ENCODE assay signal across 6 mouse cellular contexts in genomic region chr5:110721463-110721862, GRCm38 (mm10). TPM values are rescaled to one million over a fixed set of nuclear protein-coding genes. Genes with fewer than 3 reads are reported as not detected.
DNase-seq lines count a peak whose midpoint lies in the region; ATAC-seq and TF ChIP-seq lines count a peak whose summit lies in the region.
"Not testable (repeated sequence)": the region's sequence is repeated elsewhere in the genome, so short reads cannot be mapped to it uniquely, and the experiment has no call there.

No protein-coding gene starts in this region.

- not testable (repeated sequence) for H3K4me2 ChIP-seq in liver, embryonic 12.5 days; liver, embryonic 15.5 days; lung, postnatal 0 days (replicated peaks; ENCODE audit: low read depth, low read length)

- H3K4me1 ChIP-seq in liver, embryonic 12.5 days; liver, embryonic 15.5 days (replicated peaks); lung, postnatal 0 days (ENCODE audit: insufficient read depth, low read depth, low read length): not testable (repeated sequence)

- not testable (repeated sequence) for H3K4me3 ChIP-seq in liver, embryonic 12.5 days; liver, embryonic 15.5 days (replicated peaks); lung, postnatal 0 days (ENCODE audit: low read depth, low read length)

- not testable (repeated sequence) for H3K27ac ChIP-seq in liver, embryonic 12.5 days; liver, embryonic 15.5 days (replicated peaks); lung, postnatal 0 days (ENCODE audit: low read length)

- WGBS in liver, embryonic 12.5 days (ENCODE audit: insufficient replicate concordance): 61% methylated on average over 1 of the region's 1 CpGs
- 42% methylated on average over 1 of the region's 1 CpGs for WGBS in liver, embryonic 15.5 days (ENCODE audit: insufficient replicate concordance)
- WGBS in lung, postnatal 0 days: 91% methylated on average over 1 of the region's 1 CpGs

- not testable (repeated sequence) for H3K9ac ChIP-seq in liver, embryonic 12.5 days; liver, embryonic 15.5 days; lung, postnatal 0 days (replicated peaks; ENCODE audit: low read depth)

- TF ChIP-seq CTCF in lung, postnatal 0 days (IDR thresholded peaks at IDR 0.05): peak; percentile 18

- not testable (repeated sequence) for H3K27me3 ChIP-seq in liver, embryonic 12.5 days (replicated peaks); liver, embryonic 15.5 days; lung, postnatal 0 days (replicated peaks; ENCODE audit: insufficient read depth, low read length)

- DNase-seq in 416B (ENCODE audit: low read depth) (peak; percentile 54), MEL-GATA-1-ER (ENCODE audit: extremely low read depth, low read depth) (peak; percentile 14)
- DNase-seq in lung, postnatal 0 days (ENCODE audit: low spot score): not testable (repeated sequence)

- peaks cover 92% of the 10 kb centered on the region for H3K36me3 ChIP-seq in liver, embryonic 12.5 days
- peaks cover 81% of the 10 kb centered on the region for H3K36me3 ChIP-seq in liver, embryonic 15.5 days (replicated peaks)
- peaks cover 51% of the 10 kb centered on the region for H3K36me3 ChIP-seq in lung, postnatal 0 days (ENCODE audit: insufficient read depth, low read length)

- peak; percentile 69; the same call in 1 of the 2 replicates for ATAC-seq in common myeloid progenitor, adult 5-6 weeks (replicated peaks; ENCODE audit: low read depth, poor library complexity, severe bottlenecking)
- ATAC-seq in liver, embryonic 12.5 days: peak; percentile 84
- peak; percentile 77 for ATAC-seq in liver, embryonic 15.5 days (ENCODE audit: insufficient read depth)
- not testable (repeated sequence) for ATAC-seq in lung, postnatal 0 days

- not testable (repeated sequence) for H3K9me3 ChIP-seq in liver, embryonic 12.5 days (replicated peaks); liver, embryonic 15.5 days (replicated peaks); lung, postnatal 0 days (ENCODE audit: low read length)

- not testable (repeated sequence) for TF ChIP-seq EP300 in lung, postnatal 0 days (IDR thresholded peaks at IDR 0.05)

RNA-seq across cellular contexts. Expression of gene Ep400, which starts 49.1 kb away (rescaled TPM):
- 63.6 and 66.7 TPM in 2 replicates for total RNA-seq in common myeloid progenitor, adult 5-6 weeks (2017)
- 23.9 and 28.5 TPM in 2 replicates for polyA plus RNA-seq in liver, embryonic 12.5 days (2016; fragmentation: Nextera tagmentation; extraction: Ambion mirVana)
- polyA plus RNA-seq in liver, embryonic 15.5 days (2015; fragmentation: Nextera tagmentation; extraction: Ambion mirVana): 20.0 and 21.3 TPM in 2 replicates
- polyA plus RNA-seq in lung, postnatal 0 days (2015; fragmentation: Nextera tagmentation; extraction: Ambion mirVana): 16.7 and 17.5 TPM in 2 replicates

RNA-seq across cellular contexts. Expression of gene Pus1, which starts 59.0 kb away (rescaled TPM):
- 63.6 and 65.7 TPM in 2 replicates for total RNA-seq in common myeloid progenitor, adult 5-6 weeks (2017)
- 48.7 and 50.7 TPM in 2 replicates for polyA plus RNA-seq in liver, embryonic 12.5 days (2016; fragmentation: Nextera tagmentation; extraction: Ambion mirVana)
- 28.9 and 33.2 TPM in 2 replicates for polyA plus RNA-seq in liver, embryonic 15.5 days (2015; fragmentation: Nextera tagmentation; extraction: Ambion mirVana)
- 12.5 and 14.2 TPM in 2 replicates for polyA plus RNA-seq in lung, postnatal 0 days (2015; fragmentation: Nextera tagmentation; extraction: Ambion mirVana)
